Mouse (Mus musculus): ENCODE results near the gene Dazap2.
"Not testable (repeated sequence)": the region's sequence is repeated elsewhere in the genome, so short reads cannot be mapped to it uniquely, and the experiment has no call there.

Dazap2 gene

GRCm38 (mm10) chr15:100606677-100607076 lies 8.5 kb upstream of the Dazap2 start:
- not testable (repeated sequence) for DNase-seq (ENCODE audit: low spot score in 2 of 2)

GRCm38 (mm10) chr15:100611951-100612350 lies 3.2 kb upstream of the Dazap2 start:
- DNase-seq (ENCODE audit: low spot score in 2 of 2): no peak

DNA sequence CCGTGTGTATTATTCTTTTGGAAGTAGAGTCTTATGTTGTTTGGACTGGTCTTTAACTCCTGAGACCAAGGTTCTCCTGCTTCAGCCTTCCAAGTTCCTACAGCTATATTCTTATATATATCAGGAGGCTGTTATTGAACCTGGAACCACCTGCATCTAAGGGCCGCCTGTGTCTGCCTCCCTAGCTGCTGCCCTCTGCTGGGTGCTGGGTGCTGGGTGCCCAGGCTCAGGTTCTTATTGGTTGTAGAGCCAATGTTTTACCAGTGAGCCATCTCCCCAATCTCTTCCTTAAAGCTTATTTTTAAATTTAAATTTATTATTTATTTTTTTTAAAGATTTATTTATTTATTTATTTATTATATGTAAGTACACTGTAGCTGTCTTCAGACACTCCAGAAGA lies 2.7 kb upstream of the Dazap2 start:
- DNase-seq (ENCODE audit: low spot score in 2 of 2): no peak

DNA sequence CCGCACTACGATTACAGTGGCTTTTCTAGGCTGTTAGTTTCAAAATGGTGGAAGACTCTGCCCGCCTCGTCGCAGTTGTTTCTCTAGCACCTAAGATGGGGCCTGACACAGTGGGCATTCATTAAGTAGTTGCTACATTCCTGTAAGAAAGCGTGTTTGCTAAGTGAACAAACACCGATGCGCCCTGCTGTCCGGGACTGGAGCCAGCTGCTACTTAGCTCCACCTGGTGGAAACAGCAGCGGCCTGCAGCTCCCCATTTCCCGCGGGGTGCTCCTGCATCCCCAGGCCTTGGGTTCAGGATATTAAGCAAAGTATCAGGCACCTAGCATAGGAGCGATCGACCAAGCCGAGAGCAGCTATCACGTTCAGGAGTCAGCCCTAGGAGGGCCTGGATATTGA lies 1.6 kb upstream of the Dazap2 start:
- peak; percentile 69 to 84 for DNase-seq (ENCODE audit: low spot score in 2 of 2)

- no peak for DNase-seq (ENCODE audit: low spot score in 2 of 2)
Observed at GRCm38 (mm10) chr15:100614218-100614995, 742 bp upstream of the Dazap2 start.

- DNase-seq (ENCODE audit: low spot score in 2 of 2): peak; percentile 87 to 94
Observed at GRCm38 (mm10) chr15:100615825-100616220, 674 bp downstream of the Dazap2 start.

DNA sequence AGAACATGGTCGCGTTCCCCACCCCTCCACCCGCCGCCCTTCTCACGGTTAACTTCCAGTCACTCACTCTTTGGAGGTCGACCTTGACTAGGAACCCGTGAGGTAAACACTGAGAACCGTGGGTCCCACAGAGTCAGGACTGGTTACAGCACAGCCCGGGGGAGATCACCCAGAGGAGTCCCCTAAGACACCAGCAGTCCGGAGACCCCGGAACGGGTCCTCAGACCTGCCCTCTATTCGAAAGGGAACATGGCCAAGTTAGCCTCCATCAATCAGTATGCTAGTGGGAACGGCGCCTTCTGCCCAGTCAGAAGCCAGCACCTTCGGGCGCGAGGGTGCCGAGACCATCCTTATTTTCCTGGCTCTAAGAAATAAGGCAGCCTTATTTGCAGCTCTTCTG lies 1.1 kb downstream of the Dazap2 start:
- no peak for DNase-seq (ENCODE audit: low spot score in 2 of 2)

- DNase-seq (ENCODE audit: low spot score in 2 of 2): no peak
Observed at GRCm38 (mm10) chr15:100619200-100619599, 4.1 kb downstream of the Dazap2 start.

DNA sequence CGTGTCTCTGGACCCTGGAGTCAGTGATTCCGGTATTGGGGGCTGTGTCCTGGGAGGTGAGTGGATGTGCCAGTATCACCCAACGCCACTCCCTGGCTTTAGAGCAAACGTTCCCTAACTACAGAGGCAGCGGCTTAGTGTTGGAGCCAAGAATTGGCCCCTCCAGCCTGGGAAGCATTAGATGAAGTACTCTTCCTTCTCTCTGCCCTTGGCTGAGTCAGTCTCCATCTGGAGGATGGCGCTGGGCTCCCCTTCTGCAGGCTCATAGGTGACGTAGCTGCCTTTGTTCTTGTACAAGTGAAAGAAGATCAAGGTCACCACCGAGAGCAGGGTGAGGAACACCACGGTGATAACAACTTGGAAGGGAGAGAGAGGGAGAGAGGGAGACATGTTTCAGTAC lies 6.5 kb downstream of the Dazap2 start:
- not testable (repeated sequence) for DNase-seq (ENCODE audit: low spot score in 2 of 2)

- no peak for DNase-seq (ENCODE audit: low spot score in 2 of 2)
Observed at GRCm38 (mm10) chr15:100622164-100622563, 7.0 kb downstream of the Dazap2 start.

DNA sequence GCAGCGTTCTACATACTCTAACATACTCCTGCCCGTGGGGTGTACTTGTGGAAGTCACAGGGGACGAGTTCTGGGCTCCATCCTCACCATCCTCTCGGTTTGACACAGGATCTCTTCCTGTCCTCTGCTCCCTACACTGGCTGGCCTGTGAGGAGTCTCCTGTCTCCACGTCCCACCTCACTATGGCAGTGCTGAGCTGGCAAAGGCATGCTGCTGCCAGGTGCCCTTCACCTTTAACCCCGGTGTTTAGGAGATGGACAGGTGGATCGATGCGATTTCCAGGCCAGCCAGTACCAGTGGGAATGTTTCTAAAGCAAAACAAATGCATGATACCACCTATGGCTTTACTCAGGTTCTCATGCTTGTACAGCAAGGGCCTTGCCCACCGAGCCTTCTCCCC lies 8.6 kb downstream of the Dazap2 start:
- DNase-seq (ENCODE audit: low spot score in 2 of 2): no peak

DNA sequence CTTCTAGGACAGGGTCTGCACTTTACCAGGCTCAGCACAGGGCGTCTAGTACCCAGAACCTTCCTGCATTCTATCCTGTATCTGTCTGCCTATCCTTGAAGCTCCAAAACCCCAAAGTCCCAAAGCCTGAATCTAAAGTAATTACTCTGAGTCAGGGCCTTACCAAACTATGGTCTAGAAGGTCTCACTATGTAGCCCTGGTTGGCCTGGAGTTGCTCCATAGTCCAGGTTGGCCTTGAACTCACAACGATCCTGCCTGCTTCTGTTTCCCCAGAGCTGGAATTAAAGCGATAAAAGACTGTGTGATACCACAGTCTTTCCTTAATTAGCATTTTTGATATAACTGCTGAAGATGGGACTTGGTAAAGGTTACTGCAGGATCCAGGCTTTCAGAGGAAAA lies 9.3 kb downstream of the Dazap2 start:
- no peak for DNase-seq (ENCODE audit: low spot score in 2 of 2)

DNA sequence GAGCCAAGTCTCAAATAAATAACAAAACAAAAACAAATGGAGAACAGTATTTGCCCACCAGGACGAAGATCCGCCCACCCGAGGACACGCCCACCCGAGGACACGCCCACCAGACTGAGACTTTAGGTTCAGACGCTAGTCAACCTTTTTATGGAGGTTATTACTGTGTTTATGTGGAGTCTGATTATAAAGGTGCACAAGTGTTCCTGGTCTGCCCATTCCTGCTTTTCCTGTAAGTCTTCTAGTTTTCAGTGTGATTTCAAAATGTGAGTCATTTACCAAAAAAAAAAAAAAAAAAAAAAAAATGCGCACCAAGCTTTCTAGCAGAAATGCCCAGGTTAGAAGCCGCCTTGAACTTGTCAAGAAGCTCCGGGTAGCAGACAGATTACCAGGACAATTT lies 12.1 kb downstream of the Dazap2 start:
- DNase-seq (ENCODE audit: low spot score in 2 of 2): no peak

- no peak for DNase-seq (ENCODE audit: low spot score in 2 of 2)
Observed at GRCm38 (mm10) chr15:100627774-100628370, 12.7 kb downstream of the Dazap2 start.

DNA sequence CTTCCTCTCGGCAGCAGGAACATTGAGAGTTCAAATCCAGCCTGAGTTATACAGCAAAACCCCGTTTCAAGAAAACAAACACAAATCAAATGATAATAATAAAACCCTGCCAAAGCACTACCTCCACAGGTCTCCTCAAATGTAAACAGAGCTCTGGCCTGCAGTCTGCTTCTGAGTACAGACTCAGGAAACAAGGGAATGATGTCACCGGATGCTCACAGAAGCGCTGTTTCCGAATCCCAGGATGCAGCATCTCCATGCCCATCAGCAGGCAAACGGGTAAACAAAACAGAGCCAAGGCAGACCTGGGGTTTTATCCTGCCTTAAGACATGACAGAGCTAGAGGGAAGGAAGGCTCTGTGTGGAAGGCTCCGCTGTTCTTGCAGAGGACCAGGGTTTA lies 13.6 kb downstream of the Dazap2 start:
- no peak for DNase-seq (ENCODE audit: low spot score in 2 of 2)

DNA sequence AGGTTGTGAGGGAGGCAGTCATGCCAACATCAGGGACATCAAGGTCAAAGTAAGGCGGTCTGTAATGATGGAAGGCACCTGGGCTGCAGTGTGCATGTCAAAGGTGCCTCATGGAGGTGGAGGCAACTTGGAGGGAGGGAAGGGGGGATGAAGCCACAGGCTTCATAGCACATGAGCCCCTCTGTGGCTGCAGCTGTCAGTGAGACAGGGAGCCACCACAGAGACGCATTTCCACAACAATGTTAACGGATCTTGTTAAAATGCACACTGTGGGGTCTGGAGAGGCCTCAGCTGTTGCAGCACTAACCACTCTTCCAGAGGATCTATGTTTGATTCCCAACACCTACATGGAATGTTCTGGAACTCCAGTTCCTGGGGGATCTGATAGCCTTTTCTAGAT lies 15.0 kb downstream of the Dazap2 start:
- DNase-seq (ENCODE audit: low spot score in 2 of 2): no peak

- DNase-seq (ENCODE audit: low spot score in 2 of 2): no peak
Observed at GRCm38 (mm10) chr15:100631454-100632170, 16.5 kb downstream of the Dazap2 start.

- no peak for DNase-seq (ENCODE audit: low spot score in 2 of 2)
Observed at GRCm38 (mm10) chr15:100632323-100632722, 17.2 kb downstream of the Dazap2 start.

DNA sequence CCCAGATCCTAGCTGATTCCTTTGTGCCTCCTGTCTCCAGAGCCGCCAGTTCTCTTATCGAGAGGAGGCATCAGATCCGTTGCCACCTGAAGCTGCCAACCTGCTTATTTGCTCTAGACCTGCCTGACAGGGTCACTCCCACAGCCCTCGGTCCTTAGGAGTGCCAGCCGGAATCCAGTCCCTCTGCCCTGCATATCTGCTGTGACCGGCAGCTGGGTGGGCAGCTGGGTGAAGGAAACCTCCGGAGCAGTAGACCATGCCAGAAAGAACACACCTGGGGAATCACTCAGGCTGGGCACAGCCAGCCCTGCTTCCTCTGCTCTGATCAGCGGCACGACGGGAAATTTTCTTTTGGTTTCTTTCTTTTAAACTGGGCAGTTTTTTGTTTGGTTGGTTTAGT lies 18.2 kb downstream of the Dazap2 start:
- no peak for DNase-seq (ENCODE audit: low spot score in 2 of 2)

DNA sequence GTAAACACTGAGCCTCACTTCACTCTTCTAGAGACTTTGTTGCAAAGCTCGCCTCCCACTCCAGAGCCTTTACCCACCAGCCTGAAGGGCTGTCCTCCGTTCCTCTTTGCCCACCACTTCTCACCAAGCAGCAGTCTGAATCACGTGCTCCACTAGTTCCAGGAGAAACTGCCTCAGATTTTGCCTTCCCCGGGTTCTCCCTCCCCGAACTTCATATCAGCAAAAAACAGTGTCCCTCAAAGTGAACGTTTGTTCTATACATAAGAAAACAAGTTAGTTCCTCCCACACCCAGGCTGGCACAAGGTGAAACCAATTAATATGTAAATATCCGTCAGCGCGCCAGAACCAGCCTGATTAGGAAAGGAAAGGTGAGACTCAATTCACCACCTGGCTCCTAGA lies 20.1 kb downstream of the Dazap2 start:
- DNase-seq (ENCODE audit: low spot score in 2 of 2): no peak

DNA sequence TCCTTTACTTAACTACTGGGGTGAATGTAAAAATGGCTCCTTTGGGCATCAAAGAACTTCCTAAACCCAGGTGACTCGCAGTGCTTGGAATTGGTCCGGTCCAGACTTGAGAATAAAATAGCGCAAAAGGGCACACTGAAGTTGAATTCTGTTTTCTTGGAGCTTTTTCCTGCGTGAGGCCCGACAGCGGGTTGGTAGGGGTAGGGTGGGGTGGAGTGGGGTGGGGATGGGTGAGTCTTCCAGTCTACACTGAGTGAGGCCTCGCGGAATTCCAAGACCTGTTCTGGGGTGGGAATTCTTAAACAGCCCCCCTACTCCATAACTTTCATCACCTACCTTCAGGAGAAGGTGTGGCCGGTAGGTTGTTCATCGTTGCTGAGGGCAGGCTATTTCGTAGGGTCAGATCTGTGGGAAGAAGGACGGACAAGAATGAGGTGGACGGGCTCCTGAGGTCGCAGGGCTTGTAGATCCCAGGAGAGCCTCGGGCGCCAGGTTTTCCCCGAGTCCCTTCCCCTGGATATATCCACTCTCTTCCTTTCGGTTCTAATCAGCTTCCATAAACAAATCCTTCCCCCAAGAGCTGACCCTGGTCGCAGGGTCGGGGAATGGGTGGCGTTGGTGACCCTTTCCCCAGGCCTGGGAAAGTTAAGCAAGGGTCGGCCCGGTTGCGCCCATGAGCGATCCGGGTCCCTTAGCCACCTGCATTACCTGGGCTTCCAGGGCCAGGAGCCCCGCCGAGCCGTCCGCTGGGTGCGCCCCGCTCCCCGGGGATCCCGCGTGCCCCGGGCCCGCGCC lies 20.9 kb downstream of the Dazap2 start:
- DNase-seq (ENCODE audit: low spot score in 2 of 2): no peak

Data from urinary bladder, postnatal 4 days (tissue).